Mouse (Mus musculus): ENCODE data around the gene Trpv4.

- TF ChIP-seq CTCF (IDR thresholded peaks at IDR 0.05; ENCODE audit: extremely low read depth, insufficient read depth, insufficient read length, insufficient replicate concordance) (no peak), POLR2A (IDR thresholded peaks at IDR 0.05; ENCODE audit: low read depth, low read length) (no peak)
These were observed 12.3 kb downstream of the Trpv4 start for GRCm38 (mm10) chr5:114645916-114646315.

Data from spleen, adult 2 months (tissue).